Mouse (Mus musculus): Measurements from ENCODE around the gene Nxf1. TPM values are rescaled to one million over a fixed set of nuclear protein-coding genes. Genes with fewer than 3 reads are reported as not detected.

Gene Nxf1
- polyA plus RNA-seq, 1 experiment from 2014 or later = 168 TPM

- DNase-seq (ENCODE audit: low spot score) (peak; percentile 85), ATAC-seq (replicated peaks; ENCODE audit: low FRiP score, low TSS enrichment, low read depth) (peak; percentile 42)
- Histone ChIP-seq H3K27ac (ENCODE audit: low read depth) (peak within 1 kb of the TSS; percentile 88), H3K4me3 (ENCODE audit: low read depth, low read length) (peak within 1 kb of the TSS; percentile 86), H3K4me1 (replicated peaks; ENCODE audit: control insufficient read depth, insufficient read depth, low read length) (peaks cover 25% of the 10 kb centered on the region), H3K4me2 (ENCODE audit: low read length) (peak within 1 kb of the TSS; percentile 70), H3K9ac (ENCODE audit: low read length) (peak within 1 kb of the TSS; percentile 94), H3K9me3 (ENCODE audit: control insufficient read depth, low read length) (peaks cover under 1% of the 10 kb centered on the region; the same call in 1 of the 2 replicates), H3K27me3 (replicated peaks; ENCODE audit: control insufficient read depth, insufficient read depth, low read length) (no peaks in the 10 kb centered on the region), H3K36me3 (ENCODE audit: control insufficient read depth, insufficient read depth, low read length) (peaks cover 62% of the 10 kb centered on the region)
- 22% methylated on average over 29 of the region's 29 CpGs for WGBS
These were observed 13.8 kb downstream of the Nxf1 start, which contains the start of gene Tmem223 for GRCm38 (mm10) chr19:8770567-8771270. Gene Tmem223 (plus strand): TSS chr19:8770996.

GRCm38 (mm10) chr19:8772996-8773395 lies 16.1 kb downstream of the Nxf1 start:
- WGBS = 75% methylated on average over 5 of the region's 5 CpGs
- peak overlapping the region; percentile 99; the same call in 1 of the 2 replicates for H3K27ac ChIP-seq (ENCODE audit: low read depth)

GRCm38 (mm10) chr19:8773409-8773808 lies 16.5 kb downstream of the Nxf1 start:
- peaks cover 27% of the 10 kb centered on the region for H3K4me1 ChIP-seq (replicated peaks; ENCODE audit: control insufficient read depth, insufficient read depth, low read length)
- no peaks in the 10 kb centered on the region for H3K9me3 ChIP-seq (ENCODE audit: control insufficient read depth, low read length)
- peak overlapping the region; percentile 90 for H3K9ac ChIP-seq (ENCODE audit: low read length)
- H3K27ac ChIP-seq (ENCODE audit: low read depth) = peak overlapping the region; percentile 99
- peak overlapping the region; percentile 76 for H3K4me3 ChIP-seq (ENCODE audit: low read depth, low read length)
- H3K36me3 ChIP-seq (ENCODE audit: control insufficient read depth, insufficient read depth, low read length) = peaks cover 45% of the 10 kb centered on the region
- no peaks in the 10 kb centered on the region for H3K27me3 ChIP-seq (replicated peaks; ENCODE audit: control insufficient read depth, insufficient read depth, low read length)
- 58% methylated on average over 6 of the region's 6 CpGs for WGBS
- DNase-seq (ENCODE audit: low spot score) (no peak), ATAC-seq (replicated peaks; ENCODE audit: low FRiP score, low TSS enrichment, low read depth) (no peak)
- H3K4me2 ChIP-seq (ENCODE audit: low read length) = peak overlapping the region; percentile 98

More at GRCm38 (mm10) chr19:8772996-8773395, 16.1 kb downstream of the Nxf1 start:
- Histone ChIP-seq H3K4me2 (ENCODE audit: low read length) (peak overlapping the region; percentile 98), H3K9me3 (ENCODE audit: control insufficient read depth, low read length) (no peaks in the 10 kb centered on the region), H3K9ac (ENCODE audit: low read length) (no peak overlapping the region), H3K4me1 (replicated peaks; ENCODE audit: control insufficient read depth, insufficient read depth, low read length) (peaks cover 27% of the 10 kb centered on the region), H3K27me3 (replicated peaks; ENCODE audit: control insufficient read depth, insufficient read depth, low read length) (no peaks in the 10 kb centered on the region), H3K4me3 (ENCODE audit: low read depth, low read length) (peak overlapping the region; percentile 76), H3K36me3 (ENCODE audit: control insufficient read depth, insufficient read depth, low read length) (peaks cover 45% of the 10 kb centered on the region)
- DNase-seq (ENCODE audit: low spot score) (no peak), ATAC-seq (replicated peaks; ENCODE audit: low FRiP score, low TSS enrichment, low read depth) (no peak)

- peak within 1 kb of the TSS; percentile 90 for H3K9ac ChIP-seq (ENCODE audit: low read length)
- H3K4me2 ChIP-seq (ENCODE audit: low read length) = peak within 1 kb of the TSS; percentile 98
- WGBS = under 1% methylated on average over 60 of the region's 68 CpGs
- H3K27me3 ChIP-seq (replicated peaks; ENCODE audit: control insufficient read depth, insufficient read depth, low read length) = no peaks in the 10 kb centered on the region
- H3K9me3 ChIP-seq (ENCODE audit: control insufficient read depth, low read length) = no peaks in the 10 kb centered on the region
- peaks cover 27% of the 10 kb centered on the region for H3K4me1 ChIP-seq (replicated peaks; ENCODE audit: control insufficient read depth, insufficient read depth, low read length)
- peak within 1 kb of the TSS; percentile 99 for H3K27ac ChIP-seq (ENCODE audit: low read depth)
- peaks cover 41% of the 10 kb centered on the region for H3K36me3 ChIP-seq (ENCODE audit: control insufficient read depth, insufficient read depth, low read length)
- ATAC-seq (replicated peaks; ENCODE audit: low FRiP score, low TSS enrichment, low read depth) (peak; percentile 92), DNase-seq (ENCODE audit: low spot score) (peak; percentile 99)
- H3K4me3 ChIP-seq (ENCODE audit: low read depth, low read length) = peak within 1 kb of the TSS; percentile 76
These were observed 17.4 kb downstream of the Nxf1 start, which contains the start of gene Tmem179b for GRCm38 (mm10) chr19:8774086-8774835. Gene Tmem179b (minus strand): TSS chr19:8774467.

GRCm38 (mm10) chr19:8774951-8775421 lies 18.1 kb downstream of the Nxf1 start:
- peak overlapping the region; percentile 90 for H3K9ac ChIP-seq (ENCODE audit: low read length)
- ATAC-seq (replicated peaks; ENCODE audit: low FRiP score, low TSS enrichment, low read depth) = 0 out of 2 replicates have a peak, but pooled peaks have one; percentile 10
- no peaks in the 10 kb centered on the region for H3K9me3 ChIP-seq (ENCODE audit: control insufficient read depth, low read length)
- peak overlapping the region; percentile 98 for H3K4me2 ChIP-seq (ENCODE audit: low read length)
- 4% methylated on average over 20 of the region's 20 CpGs for WGBS
- H3K36me3 ChIP-seq (ENCODE audit: control insufficient read depth, insufficient read depth, low read length) = peaks cover 38% of the 10 kb centered on the region
- DNase-seq (ENCODE audit: low spot score) = no peak
- H3K27ac ChIP-seq (ENCODE audit: low read depth) = peak overlapping the region; percentile 99
- H3K4me1 ChIP-seq (replicated peaks; ENCODE audit: control insufficient read depth, insufficient read depth, low read length) = peaks cover 27% of the 10 kb centered on the region
- peak overlapping the region; percentile 76 for H3K4me3 ChIP-seq (ENCODE audit: low read depth, low read length)
- H3K27me3 ChIP-seq (replicated peaks; ENCODE audit: control insufficient read depth, insufficient read depth, low read length) = no peaks in the 10 kb centered on the region

- peak within 1 kb of the TSS; percentile 82 for H3K27ac ChIP-seq (ENCODE audit: low read depth)
- peaks cover 4% of the 10 kb centered on the region; the same call in 1 of the 2 replicates for H3K4me1 ChIP-seq (replicated peaks; ENCODE audit: control insufficient read depth, insufficient read depth, low read length)
- DNase-seq (ENCODE audit: low spot score) = peak; percentile 91
- WGBS = under 1% methylated on average over 32 of the region's 32 CpGs
- H3K27me3 ChIP-seq (replicated peaks; ENCODE audit: control insufficient read depth, insufficient read depth, low read length) = no peaks in the 10 kb centered on the region
- H3K4me3 ChIP-seq (ENCODE audit: low read depth, low read length) = peak within 1 kb of the TSS; percentile 77
- H3K9ac ChIP-seq (ENCODE audit: low read length) = peak within 1 kb of the TSS; percentile 66
- H3K36me3 ChIP-seq (ENCODE audit: control insufficient read depth, insufficient read depth, low read length) = peaks cover 27% of the 10 kb centered on the region
- no peaks in the 10 kb centered on the region for H3K9me3 ChIP-seq (ENCODE audit: control insufficient read depth, low read length)
- H3K4me2 ChIP-seq (ENCODE audit: low read length) = peak within 1 kb of the TSS; percentile 66
- ATAC-seq (replicated peaks; ENCODE audit: low FRiP score, low TSS enrichment, low read depth) = peak; percentile 100
These were observed 29.3 kb downstream of the Nxf1 start, which contains the start of gene Taf6l for GRCm38 (mm10) chr19:8786008-8786781. Gene Taf6l (minus strand): TSS chr19:8786417.

- H3K4me2 ChIP-seq (ENCODE audit: low read length) = no peak overlapping the region
- ATAC-seq (replicated peaks; ENCODE audit: low FRiP score, low TSS enrichment, low read depth) (no peak), DNase-seq (ENCODE audit: low spot score) (no peak)
- peaks cover 4% of the 10 kb centered on the region; the same call in 1 of the 2 replicates for H3K4me1 ChIP-seq (replicated peaks; ENCODE audit: control insufficient read depth, insufficient read depth, low read length)
- no peak overlapping the region for H3K4me3 ChIP-seq (ENCODE audit: low read depth, low read length)
- no peak overlapping the region for H3K9ac ChIP-seq (ENCODE audit: low read length)
- WGBS = 21% methylated on average over 3 of the region's 3 CpGs
- peaks cover 16% of the 10 kb centered on the region for H3K36me3 ChIP-seq (ENCODE audit: control insufficient read depth, insufficient read depth, low read length)
- H3K27me3 ChIP-seq (replicated peaks; ENCODE audit: control insufficient read depth, insufficient read depth, low read length) = no peaks in the 10 kb centered on the region
- no peaks in the 10 kb centered on the region for H3K9me3 ChIP-seq (ENCODE audit: control insufficient read depth, low read length)
- no peak overlapping the region for H3K27ac ChIP-seq (ENCODE audit: low read depth)
These were observed 31.6 kb downstream of the Nxf1 start for GRCm38 (mm10) chr19:8788521-8788920.

- Histone ChIP-seq H3K27ac (ENCODE audit: low read depth) (no peak overlapping the region), H3K27me3 (replicated peaks; ENCODE audit: control insufficient read depth, insufficient read depth, low read length) (no peaks in the 10 kb centered on the region), H3K4me3 (ENCODE audit: low read depth, low read length) (no peak overlapping the region), H3K4me2 (ENCODE audit: low read length) (no peak overlapping the region), H3K36me3 (ENCODE audit: control insufficient read depth, insufficient read depth, low read length) (peaks cover 19% of the 10 kb centered on the region), H3K4me1 (replicated peaks; ENCODE audit: control insufficient read depth, insufficient read depth, low read length) (peaks cover 4% of the 10 kb centered on the region; the same call in 1 of the 2 replicates), H3K9me3 (ENCODE audit: control insufficient read depth, low read length) (no peaks in the 10 kb centered on the region), H3K9ac (ENCODE audit: low read length) (no peak overlapping the region)
- ATAC-seq (replicated peaks; ENCODE audit: low FRiP score, low TSS enrichment, low read depth) (no peak), DNase-seq (ENCODE audit: low spot score) (no peak)
- WGBS = 63% methylated on average over 1 of the region's 1 CpGs
These were observed 32.3 kb downstream of the Nxf1 start for GRCm38 (mm10) chr19:8789171-8789570.

Data from intestine, embryonic 14.5 days (tissue).